Mouse (Mus musculus) C2C12 (cell line): ENCODE data around the gene Xab2. TPM values are rescaled to one million over a fixed set of nuclear protein-coding genes. Genes with fewer than 3 reads are reported as not detected.

Experiments used
- H3K27me3 ChIP-seq: one replicate; pipeline ENCODE4 v1.6.1; 2011; ENCODE audit not compliant: control insufficient read depth, insufficient read depth, insufficient read length
- H3K36me3 ChIP-seq: one replicate; pipeline ENCODE4 v1.6.1; 2011; ENCODE audit not compliant: control insufficient read depth, insufficient read depth
- H3K4me3 ChIP-seq: one replicate; pipeline ENCODE4 v1.5.1; 2011; ENCODE audit warnings: mild to moderate bottlenecking, control low read depth; ENCODE audit not compliant: poor library complexity, insufficient read depth, severe bottlenecking
- H3K79me2 ChIP-seq: one replicate; pipeline ENCODE4 v1.6.1; 2011; ENCODE audit not compliant: control insufficient read depth, insufficient read depth
- H3K79me3 ChIP-seq: one replicate; pipeline ENCODE4 v1.6.1; 2011; ENCODE audit warnings: low read depth, control low read depth
- H3ac ChIP-seq: one replicate; pipeline ENCODE3; 2011; ENCODE audit warnings: low read depth; ENCODE audit not compliant: control insufficient read depth, insufficient read length
- CEBPB ChIP-seq: IDR thresholded peaks from one replicate; pipeline ENCODE4 v1.6.1; 2011; ENCODE audit warnings: low read depth, mild to moderate bottlenecking, control low read depth, moderate library complexity
- CTCF ChIP-seq: IDR thresholded peaks from one replicate; pipeline ENCODE4 v1.5.1; 2011; ENCODE audit not compliant: control insufficient read depth, insufficient read depth, insufficient read length
- FOSL1 ChIP-seq: IDR thresholded peaks from one replicate; pipeline ENCODE4 v1.8.0; 2011; ENCODE audit warnings: mild to moderate bottlenecking, low read length; ENCODE audit not compliant: poor library complexity, insufficient read depth, severe bottlenecking
- MAX ChIP-seq: IDR thresholded peaks from one replicate; pipeline ENCODE4 v1.6.1; 2011; ENCODE audit warnings: mild to moderate bottlenecking, control low read depth
- MYOD1 ChIP-seq: IDR thresholded peaks from one replicate; pipeline ENCODE4 v1.6.1; 2011; ENCODE audit warnings: low read depth; ENCODE audit not compliant: control insufficient read depth, insufficient read length
- MYOG ChIP-seq: IDR thresholded peaks from one replicate; pipeline ENCODE4 v1.6.1; 2011; ENCODE audit not compliant: control insufficient read depth, insufficient read length; ENCODE audit errors: extremely low read depth
- USF1 ChIP-seq: IDR thresholded peaks from one replicate; pipeline ENCODE4 v1.6.1; 2011; ENCODE audit warnings: low read depth, mild to moderate bottlenecking, control low read depth, moderate library complexity
- polyA plus RNA-seq: library from polyadenylated mRNA; unstranded; fragments of >200 nt; fragmentation: generic; extraction: Trizol; gene quantifications from one replicate; pipeline ENCODE4 v1.2.1, GENCODE M21; 2012; ENCODE audit warnings: missing spikeins

Xab2 gene
- polyA plus RNA-seq, 1 experiment: 38.2 TPM

DNA sequence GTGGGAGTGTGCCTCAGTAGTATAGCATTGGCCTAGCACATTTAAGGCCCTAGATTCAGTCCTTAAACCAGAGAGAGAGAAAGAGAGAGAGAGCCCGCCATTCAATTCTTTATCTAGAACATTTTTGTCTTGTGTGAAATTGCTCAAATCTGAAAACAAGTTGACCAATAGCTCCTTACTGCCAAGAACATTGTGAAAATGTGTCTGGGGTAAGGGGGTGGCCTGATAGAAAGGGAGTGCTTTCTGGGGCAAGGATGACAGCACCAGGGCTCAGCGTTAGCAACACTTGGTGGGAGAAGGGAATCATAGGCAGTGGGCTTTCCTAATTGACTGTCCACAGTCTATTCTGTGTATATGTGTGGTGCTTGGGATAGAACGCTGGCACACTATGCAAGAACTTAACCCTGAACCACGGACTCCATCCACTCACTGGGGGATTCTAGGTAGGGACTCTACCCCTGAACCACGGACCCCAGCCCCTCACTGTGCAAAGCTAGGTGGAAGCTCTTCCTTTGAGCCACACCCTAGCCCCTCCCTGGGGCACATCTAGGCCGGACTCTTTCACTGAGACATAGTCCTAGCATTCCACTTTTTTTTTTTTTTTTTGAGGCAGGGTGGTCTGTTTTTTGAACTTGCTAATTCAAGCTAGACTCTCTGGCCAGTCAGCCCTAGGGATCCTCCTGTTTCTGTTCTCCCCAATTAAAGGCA is 25.9 kb upstream of the Xab2 start:
- H3K27me3 ChIP-seq: peaks cover 16% of the 10 kb centered on the region
- no peaks in the 10 kb centered on the region for H3K36me3 ChIP-seq
- H3K79me3 ChIP-seq: no peaks in the 10 kb centered on the region
- no peak overlapping the region for H3ac ChIP-seq
- no peaks in the 10 kb centered on the region for H3K79me2 ChIP-seq
- no peak overlapping the region for H3K4me3 ChIP-seq
- no peak for TF ChIP-seq CEBPB
- no peak for TF ChIP-seq CTCF
- no peak for TF ChIP-seq FOSL1
- TF ChIP-seq MAX: no peak
- TF ChIP-seq MYOD1: no peak
- TF ChIP-seq USF1: no peak
- no peak for TF ChIP-seq MYOG

DNA sequence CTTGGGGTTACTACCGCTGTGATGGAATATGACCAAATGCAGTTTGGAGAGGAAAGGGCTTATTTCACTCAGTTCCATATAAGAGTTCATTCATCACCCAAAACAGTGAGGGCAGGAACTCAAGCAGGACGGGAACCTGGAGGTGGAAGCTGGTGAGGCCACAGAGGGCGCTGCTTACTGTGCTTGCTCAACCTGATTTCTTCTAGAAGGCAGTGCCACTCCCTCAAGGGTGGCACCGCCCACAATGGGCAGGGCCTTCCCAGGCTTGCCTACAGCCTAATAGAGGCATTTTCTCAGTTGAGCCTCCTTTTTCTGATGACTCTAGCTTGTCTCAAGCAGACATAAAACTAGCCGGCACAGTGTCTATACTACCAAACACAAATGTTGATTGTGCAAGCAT is 24.7 kb upstream of the Xab2 start:
- Histone ChIP-seq H3K36me3 (no peaks in the 10 kb centered on the region), H3K4me3 (no peak overlapping the region), H3ac (no peak overlapping the region), H3K79me3 (no peaks in the 10 kb centered on the region), H3K79me2 (no peaks in the 10 kb centered on the region), H3K27me3 (peaks cover 12% of the 10 kb centered on the region)
- no peak for TF ChIP-seq MAX
- TF ChIP-seq MYOD1: no peak
- TF ChIP-seq CEBPB: no peak
- no peak for TF ChIP-seq FOSL1
- no peak for TF ChIP-seq USF1
- no peak for TF ChIP-seq MYOG
- TF ChIP-seq CTCF: no peak

DNA sequence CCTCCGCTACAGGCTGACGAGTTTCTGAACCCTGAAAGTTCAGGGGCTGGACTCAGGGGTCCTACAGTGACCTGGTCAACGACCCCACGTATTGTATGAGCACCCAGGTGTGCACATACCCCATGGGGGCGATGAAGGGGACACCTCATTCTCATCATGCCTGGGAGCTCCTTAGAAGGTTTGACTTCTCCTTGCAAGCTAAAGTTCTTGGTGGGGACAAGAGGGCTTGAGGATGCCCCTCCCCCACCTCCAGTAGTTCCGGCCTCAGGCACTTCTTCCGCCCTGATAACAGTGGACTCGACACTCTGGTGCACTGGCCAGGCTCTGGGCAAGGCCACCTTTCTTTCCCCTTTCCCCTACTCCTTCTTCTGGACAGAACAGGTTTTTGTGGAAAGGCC is 10.4 kb upstream of the Xab2 start:
- no peaks in the 10 kb centered on the region for H3K36me3 ChIP-seq
- H3K79me2 ChIP-seq: no peaks in the 10 kb centered on the region
- H3K4me3 ChIP-seq: peak overlapping the region; percentile 34
- H3K27me3 ChIP-seq: peaks cover 15% of the 10 kb centered on the region
- H3ac ChIP-seq: peak overlapping the region; percentile 55
- H3K79me3 ChIP-seq: no peaks in the 10 kb centered on the region
- TF ChIP-seq USF1 (no peak), CTCF (no peak), MYOD1 (no peak), MYOG (no peak), FOSL1 (no peak), MAX (no peak), CEBPB (no peak)

DNA sequence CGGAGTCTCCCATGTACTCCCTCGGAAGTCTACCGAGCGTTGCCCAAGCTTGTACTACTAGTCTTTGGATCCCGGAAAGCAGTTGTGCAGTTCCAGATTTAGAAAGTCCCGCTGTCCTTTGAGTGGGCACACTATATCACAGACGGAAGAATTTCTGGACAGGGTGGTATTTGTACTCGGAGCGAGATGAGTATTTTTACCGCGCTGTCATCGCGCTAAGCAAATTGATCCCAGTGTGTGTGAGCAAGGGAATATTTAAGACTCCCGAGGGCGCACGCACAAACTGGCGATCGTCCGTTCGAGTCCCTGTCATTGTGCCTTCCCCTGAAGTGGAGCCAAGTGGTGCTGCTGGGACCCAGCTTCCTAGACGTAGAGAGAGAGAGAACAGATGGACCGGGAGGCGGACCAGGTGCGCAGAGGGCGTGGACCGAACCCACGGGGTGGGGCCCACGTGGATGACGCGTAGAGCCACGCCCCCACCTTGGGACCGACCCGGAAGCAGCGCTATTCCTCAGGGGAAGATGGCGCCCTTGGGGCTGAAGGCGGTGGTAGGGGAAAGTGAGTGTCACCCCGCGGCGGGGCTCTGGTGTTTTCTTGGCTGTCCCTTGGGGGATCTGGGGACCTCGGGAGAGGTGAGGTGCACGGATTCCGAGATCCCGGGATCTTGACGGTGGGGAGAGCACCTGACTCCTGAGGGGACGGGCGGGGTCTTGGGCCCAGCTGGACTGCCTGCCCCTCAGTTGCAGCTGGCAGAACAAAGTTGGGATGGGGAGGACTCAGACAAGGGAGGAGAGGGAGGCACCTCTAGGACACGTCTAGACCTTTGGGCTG is 9.7 kb upstream of the Xab2 start, which contains the start of gene Stxbp2:
TSS of gene Stxbp2 (plus strand) at position 309 of the 831 bp plus-strand sequence.
- H3K79me3 ChIP-seq: no peaks in the 10 kb centered on the region
- no peaks in the 10 kb centered on the region for H3K79me2 ChIP-seq
- H3K36me3 ChIP-seq: no peaks in the 10 kb centered on the region
- peak within 1 kb of the TSS; percentile 34 for H3K4me3 ChIP-seq
- peaks cover 15% of the 10 kb centered on the region for H3K27me3 ChIP-seq
- peak within 1 kb of the TSS; percentile 55 for H3ac ChIP-seq
- TF ChIP-seq CTCF (no peak), FOSL1 (no peak), CEBPB (no peak), MYOG (no peak)

DNA sequence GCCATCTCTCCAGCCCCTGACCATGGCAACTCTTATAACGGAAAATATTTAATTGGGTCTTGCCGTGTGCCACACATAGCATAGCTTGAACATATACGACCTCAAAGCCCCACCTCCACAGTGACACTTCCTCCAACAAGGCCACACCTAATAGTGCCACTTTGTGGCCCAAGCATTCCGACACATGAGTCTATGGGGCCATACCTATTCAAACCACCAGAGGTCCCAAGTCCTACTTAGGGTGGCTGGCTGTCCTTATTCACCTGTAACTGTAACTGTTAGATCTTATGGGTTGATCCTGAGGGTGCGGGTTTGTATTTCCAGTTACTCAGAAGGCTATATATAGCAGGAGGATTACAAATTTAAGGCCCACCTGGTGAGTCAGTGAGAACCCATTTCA is 6.9 kb upstream of the Xab2 start:
- Histone ChIP-seq H3K27me3 (no peaks in the 10 kb centered on the region), H3K36me3 (no peaks in the 10 kb centered on the region), H3K4me3 (no peak overlapping the region), H3K79me3 (no peaks in the 10 kb centered on the region), H3ac (no peak overlapping the region), H3K79me2 (no peaks in the 10 kb centered on the region)
- no peak for TF ChIP-seq CTCF
- no peak for TF ChIP-seq FOSL1
- no peak for TF ChIP-seq MAX
- TF ChIP-seq MYOG: no peak
- TF ChIP-seq CEBPB: no peak
- TF ChIP-seq MYOD1: no peak
- no peak for TF ChIP-seq USF1
